Mouse (Mus musculus): ENCODE measurements at regions not wholly inside any gene's neighbourhood (a gene's known extent, or its start where the extent isn't known, plus 50 kb on each side); places are given as distances from the start of the nearest gene placed in this dataset.

GRCm38 (mm10) chr9:117956691-117957090 lies 83.6 kb upstream of the Azi2 start:
- no peak for TF ChIP-seq CTCF (IDR thresholded peaks at IDR 0.05; ENCODE audit: borderline replicate concordance, insufficient read depth, low read length)
- no peak for TF ChIP-seq POLR2A (IDR thresholded peaks at IDR 0.05; ENCODE audit: low read depth, low read length)

Data from embryonic fibroblast, embryonic 13.5 days (primary cell).